Mouse (Mus musculus): ENCODE results near the gene Cox4i2. TPM values are rescaled to one million over a fixed set of nuclear protein-coding genes. Genes with fewer than 3 reads are reported as not detected.

Gene Cox4i2
- polyA plus RNA-seq, 1 experiment from 2014 or later = 20.8 TPM

- peak overlapping the region; percentile 63 for H3K9ac ChIP-seq
- no peaks in the 10 kb centered on the region for H3K27me3 ChIP-seq (replicated peaks)
- peak overlapping the region; percentile 50 for H3K4me3 ChIP-seq
- peak overlapping the region; percentile 91 for H3K4me2 ChIP-seq
- H3K36me3 ChIP-seq = no peaks in the 10 kb centered on the region
- no peak overlapping the region; the same call in 1 of the 2 replicates for H3K27ac ChIP-seq (ENCODE audit: poor library complexity, severe bottlenecking)
- peak; percentile 35; the same call in 1 of the 2 replicates for ATAC-seq (ENCODE audit: insufficient number of reproducible peaks, low FRiP score)
- H3K4me1 ChIP-seq (replicated peaks) = peaks cover 33% of the 10 kb centered on the region
- no peaks in the 10 kb centered on the region for H3K9me3 ChIP-seq (replicated peaks)
- WGBS = 4% methylated on average over 37 of the region's 37 CpGs
Observed at GRCm38 (mm10) chr2:152723651-152724331, 30.2 kb upstream of the Cox4i2 start.

DNA sequence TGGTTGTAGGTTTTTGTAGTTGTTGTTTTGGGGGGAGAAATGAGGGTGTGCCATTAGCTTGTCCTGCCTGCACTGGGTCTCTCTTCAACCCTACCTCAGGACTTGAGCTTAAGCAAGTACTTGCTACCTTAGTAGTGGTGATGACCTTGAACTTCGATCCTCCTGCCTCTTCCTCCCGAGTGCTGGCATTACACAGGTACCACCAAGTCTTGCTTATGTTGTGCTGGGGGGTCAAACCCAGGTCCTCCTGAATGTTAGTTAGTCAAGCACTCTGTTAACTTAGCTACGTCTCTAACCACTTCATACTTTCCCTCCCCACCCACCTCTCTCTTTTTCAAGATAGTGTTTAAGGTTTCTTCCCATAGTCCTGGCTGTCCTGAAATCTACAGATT lies 29.6 kb upstream of the Cox4i2 start:
- no peaks in the 10 kb centered on the region for H3K9me3 ChIP-seq (replicated peaks)
- no peak for ATAC-seq (ENCODE audit: insufficient number of reproducible peaks, low FRiP score)
- no peak overlapping the region for H3K27ac ChIP-seq (ENCODE audit: poor library complexity, severe bottlenecking)
- no peaks in the 10 kb centered on the region for H3K36me3 ChIP-seq
- 0 out of 2 replicates have a peak overlapping the region, but pooled peaks have one; percentile 63 for H3K9ac ChIP-seq
- no peaks in the 10 kb centered on the region for H3K27me3 ChIP-seq (replicated peaks)
- H3K4me1 ChIP-seq (replicated peaks) = peaks cover 38% of the 10 kb centered on the region
- 58% methylated on average over 3 of the region's 3 CpGs for WGBS
- H3K4me2 ChIP-seq = peak overlapping the region; percentile 91
- peak overlapping the region; percentile 50 for H3K4me3 ChIP-seq

- H3K36me3 ChIP-seq = no peaks in the 10 kb centered on the region
- no peak overlapping the region for H3K4me3 ChIP-seq
- no peak overlapping the region for H3K9ac ChIP-seq
- H3K27me3 ChIP-seq (replicated peaks) = no peaks in the 10 kb centered on the region
- no peaks in the 10 kb centered on the region for H3K9me3 ChIP-seq (replicated peaks)
- H3K4me1 ChIP-seq (replicated peaks) = peaks cover 47% of the 10 kb centered on the region
- ATAC-seq (ENCODE audit: insufficient number of reproducible peaks, low FRiP score) = no peak
- no peak overlapping the region for H3K4me2 ChIP-seq
- no peak overlapping the region for H3K27ac ChIP-seq (ENCODE audit: poor library complexity, severe bottlenecking)
- WGBS = 75% methylated on average over 15 of the region's 15 CpGs
Observed at GRCm38 (mm10) chr2:152725178-152725750, 28.7 kb upstream of the Cox4i2 start.

GRCm38 (mm10) chr2:152726213-152726612 lies 27.8 kb upstream of the Cox4i2 start:
- Histone ChIP-seq H3K27me3 (replicated peaks) (no peaks in the 10 kb centered on the region), H3K27ac (ENCODE audit: poor library complexity, severe bottlenecking) (no peak overlapping the region), H3K9ac (no peak overlapping the region), H3K4me1 (replicated peaks) (peaks cover 49% of the 10 kb centered on the region), H3K4me2 (no peak overlapping the region), H3K9me3 (replicated peaks) (no peaks in the 10 kb centered on the region), H3K4me3 (no peak overlapping the region), H3K36me3 (no peaks in the 10 kb centered on the region)
- no peak for ATAC-seq (ENCODE audit: insufficient number of reproducible peaks, low FRiP score)
- WGBS = 80% methylated on average over 6 of the region's 6 CpGs

DNA sequence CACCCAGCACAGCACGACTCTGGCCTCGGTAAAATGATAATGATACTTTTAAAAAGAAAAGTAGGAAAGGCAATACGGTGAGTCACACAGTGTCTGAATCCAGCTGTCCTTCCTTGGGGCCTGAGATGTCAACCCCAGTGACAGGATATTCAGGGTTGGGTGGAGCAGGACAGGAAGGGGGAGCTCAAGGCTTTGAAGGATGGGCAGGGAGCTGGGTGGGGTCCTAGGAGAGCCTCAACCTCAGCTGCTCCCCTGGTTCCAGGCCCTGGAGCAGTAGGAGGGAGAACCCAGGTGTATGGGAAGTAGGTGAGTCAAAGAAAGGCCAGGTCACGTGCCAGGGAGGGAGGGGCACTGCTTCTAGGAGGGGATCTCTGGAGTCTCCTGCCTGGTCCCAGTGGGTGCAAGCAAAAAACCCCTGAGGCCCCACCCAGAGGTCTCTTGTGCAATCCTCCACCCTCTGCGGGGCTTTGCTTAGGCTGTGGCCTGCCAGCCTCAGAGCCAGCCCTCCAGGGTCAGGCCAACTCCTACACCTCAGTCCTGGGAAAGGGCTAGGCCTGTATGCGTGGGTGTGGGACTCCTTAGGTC lies 27.1 kb upstream of the Cox4i2 start:
- Histone ChIP-seq H3K27ac (ENCODE audit: poor library complexity, severe bottlenecking) (peak overlapping the region; percentile 46; the same call in 1 of the 2 replicates), H3K4me1 (replicated peaks) (peaks cover 53% of the 10 kb centered on the region), H3K4me2 (no peak overlapping the region), H3K27me3 (replicated peaks) (no peaks in the 10 kb centered on the region), H3K9ac (peak overlapping the region; percentile 23; the same call in 1 of the 2 replicates), H3K9me3 (replicated peaks) (no peaks in the 10 kb centered on the region), H3K36me3 (no peaks in the 10 kb centered on the region), H3K4me3 (no peak overlapping the region)
- ATAC-seq (ENCODE audit: insufficient number of reproducible peaks, low FRiP score) = no peak
- 62% methylated on average over 6 of the region's 6 CpGs for WGBS

DNA sequence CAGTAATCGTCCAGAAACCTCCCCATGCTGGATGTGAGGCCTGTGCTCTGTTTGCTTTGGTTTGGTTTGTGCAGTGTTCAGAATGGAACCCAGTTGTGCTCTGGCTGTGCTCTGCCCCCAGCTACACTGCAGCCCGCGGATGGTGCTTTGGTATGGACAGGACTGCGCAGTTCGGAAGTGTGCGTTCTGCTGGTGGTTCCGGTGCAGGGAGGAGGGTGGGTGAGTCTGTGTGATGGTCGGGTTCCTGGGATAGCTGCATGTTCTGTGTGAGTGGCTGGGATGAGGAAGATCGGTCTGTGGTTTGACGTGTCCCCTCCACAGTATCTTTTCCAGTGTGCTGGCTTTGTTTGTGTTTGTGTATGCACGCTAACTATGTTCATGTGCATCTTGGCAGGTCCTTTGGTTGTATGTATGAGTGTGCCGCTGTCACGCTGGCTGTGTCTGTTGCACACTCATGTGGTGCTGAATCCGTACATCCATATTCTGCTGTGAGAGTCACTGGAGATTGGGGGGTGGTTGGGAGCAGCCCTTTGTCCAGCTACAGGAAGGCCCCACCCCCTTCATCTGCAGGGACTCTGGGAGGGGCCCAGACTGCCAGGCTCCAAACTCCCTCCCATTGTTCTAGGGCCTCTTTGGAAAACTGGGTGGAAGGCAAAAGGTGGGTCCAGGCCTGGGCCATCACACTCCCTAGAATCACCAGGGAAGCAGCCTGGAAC lies 26.0 kb upstream of the Cox4i2 start:
- peak; percentile 66 for ATAC-seq (ENCODE audit: insufficient number of reproducible peaks, low FRiP score)
- peak overlapping the region; percentile 84 for H3K27ac ChIP-seq (ENCODE audit: poor library complexity, severe bottlenecking)
- H3K27me3 ChIP-seq (replicated peaks) = no peaks in the 10 kb centered on the region
- H3K36me3 ChIP-seq = no peaks in the 10 kb centered on the region
- no peak overlapping the region for H3K4me2 ChIP-seq
- 0 out of 2 replicates have a peak overlapping the region, but pooled peaks have one; percentile 28 for H3K9ac ChIP-seq
- H3K4me3 ChIP-seq = no peak overlapping the region
- no peaks in the 10 kb centered on the region for H3K9me3 ChIP-seq (replicated peaks)
- 75% methylated on average over 14 of the region's 14 CpGs for WGBS
- peaks cover 60% of the 10 kb centered on the region for H3K4me1 ChIP-seq (replicated peaks)

DNA sequence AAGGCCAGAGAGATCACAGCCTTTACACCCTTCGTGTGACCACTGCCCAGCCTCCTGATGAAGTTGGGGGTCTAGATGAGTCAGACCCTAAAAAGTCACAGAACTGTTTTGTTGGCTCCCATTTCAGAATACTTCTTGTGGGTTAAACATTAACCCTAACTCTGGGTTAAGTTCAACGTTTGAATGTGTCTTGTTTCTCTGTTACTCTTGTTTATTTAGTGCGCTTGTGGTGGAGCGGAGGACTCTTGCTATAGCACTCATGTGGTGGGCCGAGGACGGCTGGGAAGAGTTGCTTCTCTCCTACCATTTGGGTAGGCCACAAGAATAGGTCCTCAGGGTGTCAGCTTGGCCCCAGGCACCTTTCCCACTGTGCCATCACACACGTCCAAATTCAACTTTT lies 25.4 kb upstream of the Cox4i2 start:
- no peaks in the 10 kb centered on the region for H3K9me3 ChIP-seq (replicated peaks)
- no peaks in the 10 kb centered on the region for H3K36me3 ChIP-seq
- no peak overlapping the region for H3K9ac ChIP-seq
- ATAC-seq (ENCODE audit: insufficient number of reproducible peaks, low FRiP score) = no peak
- H3K27ac ChIP-seq (ENCODE audit: poor library complexity, severe bottlenecking) = peak overlapping the region; percentile 84
- 78% methylated on average over 7 of the region's 7 CpGs for WGBS
- no peaks in the 10 kb centered on the region for H3K27me3 ChIP-seq (replicated peaks)
- no peak overlapping the region for H3K4me2 ChIP-seq
- H3K4me1 ChIP-seq (replicated peaks) = peaks cover 59% of the 10 kb centered on the region
- no peak overlapping the region for H3K4me3 ChIP-seq

DNA sequence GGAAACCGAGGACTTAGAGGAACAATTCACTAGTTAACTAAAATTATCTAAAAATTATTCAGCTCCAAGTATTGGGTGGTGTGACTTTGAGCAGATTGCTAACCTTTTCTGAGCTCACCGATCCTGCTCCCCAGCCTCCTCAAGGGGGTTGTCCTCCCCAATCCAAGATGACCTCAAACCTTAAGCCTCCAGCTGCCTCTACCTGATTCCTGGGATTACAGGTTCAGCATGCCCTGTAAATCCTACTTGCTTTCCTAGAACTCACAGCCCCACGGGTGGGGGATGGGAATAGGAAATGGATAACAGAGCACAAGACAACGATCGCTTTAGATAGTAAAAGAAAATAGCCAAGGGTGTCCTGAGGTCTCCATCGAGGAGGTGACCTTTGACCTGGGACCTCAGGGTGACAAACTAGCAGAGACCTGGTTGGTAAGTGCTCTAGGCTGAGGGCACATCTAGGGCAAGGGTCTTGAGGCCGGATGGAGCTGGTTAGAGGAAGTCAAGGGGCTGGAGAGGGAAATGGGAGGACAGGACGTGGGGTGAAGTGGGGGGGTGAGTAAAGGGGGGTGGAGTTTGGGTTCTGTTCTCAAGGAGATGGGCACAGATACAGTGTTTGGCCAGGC lies 24.8 kb upstream of the Cox4i2 start:
- Histone ChIP-seq H3K9ac (peak overlapping the region; percentile 41; the same call in 1 of the 2 replicates), H3K4me2 (peak overlapping the region; percentile 11; the same call in 1 of the 2 replicates)

DNA sequence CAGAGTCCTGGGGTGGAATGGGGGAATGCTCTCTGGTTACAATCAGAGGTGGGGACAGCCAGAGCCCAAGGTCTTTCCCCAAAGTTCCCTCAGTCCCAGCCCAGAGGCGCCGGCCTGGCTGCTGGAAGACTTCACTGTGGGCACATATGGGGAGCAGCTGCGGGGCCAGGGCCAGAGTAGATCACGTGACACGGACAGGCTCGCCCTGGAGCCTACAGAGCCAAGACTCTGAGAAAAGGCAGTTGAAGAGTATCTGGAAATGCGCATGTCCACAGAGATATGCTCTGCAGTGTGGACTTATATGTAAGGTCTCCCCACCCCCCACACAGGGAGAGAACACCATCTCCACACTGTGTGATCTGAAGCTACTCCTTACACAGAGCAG lies 24.3 kb upstream of the Cox4i2 start:
- H3K9ac ChIP-seq = peak overlapping the region; percentile 41; the same call in 1 of the 2 replicates
- peak; percentile 85 for ATAC-seq (ENCODE audit: insufficient number of reproducible peaks, low FRiP score)
- H3K36me3 ChIP-seq = no peaks in the 10 kb centered on the region
- H3K4me3 ChIP-seq = no peak overlapping the region
- peak overlapping the region; percentile 11; the same call in 1 of the 2 replicates for H3K4me2 ChIP-seq
- H3K4me1 ChIP-seq (replicated peaks) = peaks cover 60% of the 10 kb centered on the region
- no peaks in the 10 kb centered on the region for H3K27me3 ChIP-seq (replicated peaks)
- 17% methylated on average over 7 of the region's 7 CpGs for WGBS
- no peaks in the 10 kb centered on the region for H3K9me3 ChIP-seq (replicated peaks)
- peak overlapping the region; percentile 84 for H3K27ac ChIP-seq (ENCODE audit: poor library complexity, severe bottlenecking)

More for the DNA sequence above, 24.8 kb upstream of the Cox4i2 start:
- ATAC-seq (ENCODE audit: insufficient number of reproducible peaks, low FRiP score) = no peak; the same call in 1 of the 2 replicates
- Histone ChIP-seq H3K36me3 (no peaks in the 10 kb centered on the region), H3K27ac (ENCODE audit: poor library complexity, severe bottlenecking) (peak overlapping the region; percentile 84), H3K4me3 (no peak overlapping the region), H3K9me3 (replicated peaks) (no peaks in the 10 kb centered on the region), H3K27me3 (replicated peaks) (no peaks in the 10 kb centered on the region), H3K4me1 (replicated peaks) (peaks cover 58% of the 10 kb centered on the region)
- WGBS = 35% methylated on average over 8 of the region's 8 CpGs

DNA sequence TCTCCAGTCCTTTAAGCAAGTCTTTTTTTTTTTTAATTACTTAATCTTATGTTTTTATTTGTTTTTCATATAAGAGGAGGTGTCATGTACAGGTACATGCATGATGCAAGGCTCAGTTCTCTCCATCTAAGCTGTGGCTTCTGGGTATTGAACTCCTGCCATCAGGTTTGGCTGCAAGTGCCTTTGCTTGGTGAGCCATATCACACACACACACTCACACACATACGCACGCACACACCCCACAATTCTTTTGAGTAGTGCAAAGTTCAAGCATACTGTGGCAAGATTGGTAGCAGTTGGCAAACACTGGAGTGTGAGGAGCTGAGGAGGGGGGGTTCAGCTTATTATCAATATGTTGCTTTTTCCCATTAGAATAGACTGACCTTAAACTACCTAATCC lies 20.8 kb upstream of the Cox4i2 start:
- no peak overlapping the region for H3K27ac ChIP-seq (ENCODE audit: poor library complexity, severe bottlenecking)
- peaks cover 56% of the 10 kb centered on the region for H3K4me1 ChIP-seq (replicated peaks)
- no peak for ATAC-seq (ENCODE audit: insufficient number of reproducible peaks, low FRiP score)
- no peak overlapping the region for H3K4me2 ChIP-seq
- H3K36me3 ChIP-seq = no peaks in the 10 kb centered on the region
- H3K9me3 ChIP-seq (replicated peaks) = no peaks in the 10 kb centered on the region
- H3K27me3 ChIP-seq (replicated peaks) = no peaks in the 10 kb centered on the region
- no peak overlapping the region for H3K9ac ChIP-seq
- no peak overlapping the region for H3K4me3 ChIP-seq
- 91% methylated on average over 2 of the region's 2 CpGs for WGBS
